Mouse (Mus musculus) cerebellum, adult 11 months (tissue): Measurements from ENCODE around the gene Brwd1.
"Not testable (repeated sequence)": the region's sequence is repeated elsewhere in the genome, so short reads cannot be mapped to it uniquely, and the experiment has no call there.

ENCODE experiments used
- DNase-seq: peaks from one replicate; pipeline ENCODE4 v3.0.0; 2022

The Brwd1 gene

DNA sequence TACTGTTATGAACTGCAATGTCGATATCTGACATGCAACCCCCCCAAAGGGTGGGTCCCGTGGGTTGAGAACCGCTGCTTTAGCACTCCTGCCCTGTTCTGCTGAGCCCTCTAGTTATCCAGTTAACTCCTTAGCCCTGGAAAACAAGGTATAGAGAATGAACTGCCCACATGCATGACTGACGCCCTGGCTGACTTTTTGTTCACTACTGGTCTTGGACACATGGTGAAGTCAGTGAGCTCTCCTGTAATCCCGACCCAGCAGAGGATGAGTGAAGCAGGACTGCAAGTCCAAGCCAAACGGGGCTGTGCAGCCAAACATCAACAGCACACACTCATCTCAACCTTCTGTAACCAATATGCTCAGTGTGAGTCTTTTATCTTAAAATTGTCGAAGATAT, 1.8 kb downstream of the Brwd1 start:
- DNase-seq, result peak; percentile 13

DNA sequence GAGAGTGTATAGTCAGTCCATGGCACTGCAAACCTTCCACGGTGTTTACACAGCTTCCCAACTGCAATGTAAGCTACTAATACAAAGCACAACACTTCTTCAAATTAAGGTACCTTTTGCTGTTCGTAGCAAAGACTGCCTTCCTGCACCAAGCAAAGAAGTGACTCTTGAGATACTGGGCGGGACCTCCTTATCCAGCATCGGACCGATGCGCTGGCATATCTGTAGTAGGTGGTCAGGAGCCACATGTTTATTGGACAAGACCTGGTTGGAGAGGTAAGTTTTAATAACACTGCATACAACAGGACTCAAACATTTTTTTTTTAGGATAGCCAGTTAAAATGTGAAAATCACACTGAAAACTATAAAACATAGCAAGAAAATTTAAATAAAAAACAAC, 14.0 kb downstream of the Brwd1 start:
- no peak for DNase-seq

DNA sequence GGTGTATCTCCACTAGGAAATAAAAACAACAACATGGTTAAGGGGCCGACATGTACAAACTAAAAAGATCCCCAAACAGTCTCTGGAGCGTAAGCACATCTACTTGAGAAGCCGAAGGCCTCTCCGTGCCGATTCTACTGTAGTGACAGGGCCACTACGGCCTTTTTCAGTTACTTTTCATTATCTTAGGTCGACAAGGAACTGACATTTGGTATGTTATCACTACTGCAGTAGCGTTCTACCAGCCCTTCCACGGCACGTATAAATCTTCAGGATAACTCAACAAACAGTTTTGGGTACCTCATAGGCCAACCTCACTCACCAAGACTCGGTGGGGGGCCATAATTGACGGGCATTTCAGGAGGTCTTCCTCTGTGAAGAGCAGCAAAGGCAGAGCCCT, 16.2 kb downstream of the Brwd1 start:
- no peak for DNase-seq

DNA sequence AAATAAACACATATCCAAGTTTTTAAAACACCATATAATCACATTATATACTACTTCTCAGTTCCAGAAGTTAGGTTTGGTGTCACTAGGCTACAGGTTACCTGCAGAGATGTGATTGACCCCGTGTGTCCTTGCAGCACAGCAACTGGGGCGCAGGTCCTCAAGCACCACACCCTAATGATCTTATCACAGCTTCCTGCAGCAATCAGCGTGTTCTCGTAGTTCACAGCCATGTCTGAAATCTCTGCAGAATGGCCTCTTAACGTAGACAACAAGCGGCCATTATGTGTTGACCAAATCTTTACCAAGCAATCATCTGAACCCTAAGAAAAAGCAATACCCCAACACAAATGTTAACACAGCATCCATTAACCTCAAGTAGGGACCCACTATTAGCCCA, 17.7 kb downstream of the Brwd1 start:
- DNase-seq, result no peak

DNA sequence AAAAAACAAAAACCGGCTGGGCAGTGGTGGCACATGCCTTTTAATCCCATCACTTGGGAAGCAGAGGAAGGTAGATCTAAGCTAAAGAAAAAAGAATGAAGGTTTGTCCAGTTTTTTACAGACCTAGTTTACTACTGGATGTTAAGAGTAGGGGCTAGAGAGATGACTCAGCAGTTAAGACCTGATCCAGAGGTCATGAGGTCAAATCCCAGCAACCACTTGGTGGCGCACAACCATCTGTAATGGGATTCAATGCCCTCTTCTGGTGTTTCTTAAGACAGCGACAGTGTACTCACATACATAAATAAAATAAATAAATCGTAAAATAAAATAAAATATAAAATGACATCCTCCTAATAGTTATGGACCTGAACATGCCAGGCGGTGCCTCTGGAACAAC, 38.2 kb downstream of the Brwd1 start:
- peak; percentile 6 for DNase-seq

DNA sequence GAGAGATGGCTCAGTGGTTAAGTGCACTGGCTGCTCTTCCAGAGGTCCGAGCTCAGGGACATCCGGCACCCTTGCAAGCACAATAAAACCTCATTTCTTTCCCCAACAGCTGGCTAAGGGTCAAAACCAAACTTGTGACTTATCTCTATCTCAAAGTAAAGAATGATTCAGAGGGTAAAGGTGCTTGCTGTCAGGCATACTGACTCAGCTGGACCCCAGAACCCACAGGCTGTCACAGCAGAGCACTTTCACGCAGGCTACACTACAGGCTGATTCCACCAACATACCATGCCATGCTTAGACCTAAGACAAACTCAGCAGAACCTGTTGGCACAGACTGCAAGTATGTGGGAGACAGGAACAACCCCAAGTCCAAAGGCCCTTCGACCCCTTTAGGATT, 41.6 kb downstream of the Brwd1 start:
- DNase-seq, result no peak

DNA sequence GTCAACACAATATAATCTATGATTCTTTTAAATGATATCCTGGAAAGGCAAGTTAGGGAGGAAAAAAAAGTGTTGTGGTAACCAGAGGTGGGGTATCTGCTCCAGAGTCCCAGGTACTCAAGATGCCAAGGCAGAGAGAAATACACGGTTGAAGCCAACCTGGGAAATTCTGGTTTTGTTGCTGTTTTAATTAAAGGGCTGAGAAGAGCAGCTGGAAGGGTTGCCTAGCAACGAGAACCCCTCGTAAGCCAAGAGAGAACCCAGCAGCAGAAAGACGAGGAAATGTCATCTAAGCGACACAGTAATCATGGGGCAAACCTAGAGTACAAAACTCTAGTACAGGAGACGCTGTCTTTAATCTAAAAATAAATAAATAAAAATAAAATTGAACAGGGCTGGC, 42.8 kb downstream of the Brwd1 start:
- no peak for DNase-seq

DNA sequence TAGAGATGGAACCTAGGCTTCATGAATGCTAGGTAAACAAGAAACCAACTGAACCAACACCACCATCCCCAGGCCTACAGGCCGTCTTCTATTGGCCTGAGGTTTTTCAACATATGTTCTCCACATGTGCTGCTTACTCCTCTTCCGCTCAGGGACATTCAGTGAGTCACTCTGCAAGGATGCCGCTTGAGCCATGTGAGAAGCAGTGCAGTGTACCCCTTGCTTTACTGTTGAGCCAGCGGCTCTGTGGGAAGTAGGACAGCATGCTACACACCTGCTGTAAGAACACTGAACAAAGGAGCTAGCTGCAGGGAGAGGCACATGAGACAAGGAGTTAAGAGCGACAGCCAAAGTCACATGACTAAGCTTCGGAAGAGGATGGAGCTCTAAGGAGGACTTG, 47.9 kb downstream of the Brwd1 start:
- no peak for DNase-seq

DNA sequence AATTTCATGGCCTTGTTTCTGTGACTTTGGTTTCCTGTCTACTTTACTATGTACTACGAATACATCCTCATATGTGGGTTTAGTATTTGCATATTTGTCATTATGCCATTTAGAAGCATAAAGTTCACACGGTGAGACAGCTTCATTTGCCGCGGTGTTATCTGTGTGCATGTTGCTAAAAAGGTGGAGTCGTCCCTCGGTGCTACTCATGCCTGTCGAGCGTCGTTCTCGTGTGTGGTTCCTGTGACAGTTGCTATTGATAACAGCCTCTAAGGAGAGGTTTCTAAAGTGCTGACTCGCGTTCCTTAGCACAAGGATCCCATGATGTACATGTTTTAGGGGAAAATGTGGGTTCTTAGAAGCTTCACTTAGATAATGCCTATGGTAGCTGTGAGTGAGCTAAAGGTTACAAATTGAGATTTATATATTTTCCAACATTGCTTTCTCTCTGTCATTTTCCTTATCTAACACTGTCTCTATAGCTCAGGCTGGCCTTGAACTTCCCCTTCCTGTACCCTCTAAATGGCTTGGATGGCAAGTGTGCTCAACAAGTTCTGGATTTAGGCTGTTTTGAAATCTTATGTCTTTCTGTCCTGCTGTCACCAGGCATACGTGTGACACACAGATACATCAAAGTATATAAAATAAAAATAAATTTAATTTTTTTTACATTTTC, 49.8 kb downstream of the Brwd1 start:
- DNase-seq, result no peak

DNA sequence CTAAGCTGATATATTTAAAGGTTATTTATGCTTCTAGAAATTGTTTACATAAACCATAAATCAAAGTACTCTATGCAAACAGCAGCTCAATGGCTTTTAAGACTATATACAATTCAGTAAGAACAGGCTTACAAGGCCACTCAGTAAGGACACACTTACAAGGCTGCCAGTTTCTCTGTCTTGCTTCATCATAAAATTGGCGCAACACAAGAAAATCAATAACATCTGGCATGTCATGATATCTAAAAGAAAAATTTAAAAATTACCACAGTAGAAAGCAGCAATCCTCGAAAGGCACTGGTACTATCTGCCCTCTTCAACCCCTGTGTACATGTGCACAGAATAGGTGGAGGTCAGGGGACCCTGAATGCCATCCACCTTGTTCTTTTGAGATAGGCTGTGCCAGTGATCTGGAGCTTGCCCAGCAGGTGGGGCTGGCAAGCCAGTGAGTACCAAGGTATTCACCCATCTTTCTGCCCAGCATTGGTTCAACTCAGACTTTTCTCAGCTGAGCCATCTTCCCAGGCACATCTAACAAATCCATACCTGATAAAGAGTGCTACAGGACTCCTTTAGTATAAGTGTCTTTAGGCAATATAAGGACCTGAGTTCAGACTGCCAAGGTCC, 51.7 kb downstream of the Brwd1 start:
- DNase-seq, result no peak

DNA sequence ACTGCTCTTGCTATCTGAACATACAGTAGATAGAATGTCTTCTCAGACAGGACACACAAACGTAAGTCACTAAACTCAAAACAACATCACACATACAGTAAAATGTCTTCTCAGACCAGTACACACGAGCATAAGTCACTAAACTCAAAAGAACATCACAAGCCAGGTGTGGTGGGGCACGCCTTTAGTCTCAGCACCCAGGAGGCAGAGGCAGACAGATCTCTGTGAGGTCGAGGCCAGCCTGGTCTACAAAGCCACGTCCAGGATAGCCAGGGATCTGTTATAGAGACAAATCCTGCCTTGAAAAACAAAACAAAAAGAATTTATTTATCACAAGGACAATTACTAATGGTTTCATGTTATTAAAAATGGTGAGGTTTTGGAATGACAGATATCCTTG, 56.1 kb downstream of the Brwd1 start:
- DNase-seq, result no peak

DNA sequence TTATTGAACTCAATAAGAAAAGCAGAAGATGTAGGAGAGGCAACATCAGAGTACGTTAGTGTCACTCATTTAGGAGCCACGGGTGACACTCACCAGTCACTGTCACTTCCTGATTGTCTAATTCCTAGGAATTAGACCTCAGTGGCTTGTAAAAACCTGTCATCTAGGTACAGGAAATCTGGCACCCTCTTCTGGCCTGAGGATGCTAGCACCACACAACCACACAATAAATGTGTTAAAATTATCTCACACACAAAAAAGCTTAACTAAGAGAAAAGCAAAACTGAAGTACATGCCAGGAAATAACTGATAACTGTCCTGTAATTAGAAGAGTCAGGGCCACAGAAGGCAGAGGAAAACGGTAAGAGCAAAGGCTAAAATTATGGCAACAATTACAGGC, 57.1 kb downstream of the Brwd1 start:
- no peak for DNase-seq

DNA sequence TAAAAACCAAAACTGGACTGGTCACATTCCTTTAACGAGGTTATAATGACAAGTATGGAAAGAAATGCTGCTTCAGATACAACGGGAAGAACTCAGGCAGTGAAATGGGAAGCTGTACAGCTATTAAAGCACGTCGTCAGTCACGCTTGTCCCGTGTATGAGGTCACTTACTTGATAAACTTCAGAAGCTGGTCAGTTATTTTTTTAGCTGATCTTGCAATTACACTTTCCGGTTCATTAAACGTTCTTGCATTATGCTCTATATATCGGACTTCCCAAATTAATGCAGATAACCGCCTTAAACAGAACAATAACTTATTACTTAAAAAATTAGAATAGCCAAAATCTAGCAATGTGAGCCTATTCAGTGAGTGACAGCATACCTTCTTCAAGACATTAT, 61.3 kb downstream of the Brwd1 start:
- DNase-seq, result no peak

DNA sequence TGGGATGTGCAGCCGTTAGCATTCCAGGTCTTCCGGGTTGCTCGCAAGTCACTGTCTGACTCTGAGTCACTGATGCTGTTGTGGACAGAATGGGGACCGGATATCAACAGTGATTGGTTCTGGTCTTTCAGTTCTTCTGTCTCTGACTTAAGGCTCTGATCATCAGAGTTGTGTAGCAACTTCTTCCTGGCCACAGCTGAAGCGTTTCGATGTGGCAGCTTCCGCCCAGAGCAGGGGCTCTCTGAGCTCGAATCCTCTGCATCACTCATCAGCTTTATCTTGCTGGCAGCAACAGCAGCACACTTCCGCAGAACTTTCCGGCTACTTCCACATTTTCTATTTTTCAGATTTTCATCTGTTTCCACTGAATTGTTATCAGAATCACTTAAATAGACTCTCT, 73.2 kb downstream of the Brwd1 start:
- not testable (repeated sequence) for DNase-seq

DNA sequence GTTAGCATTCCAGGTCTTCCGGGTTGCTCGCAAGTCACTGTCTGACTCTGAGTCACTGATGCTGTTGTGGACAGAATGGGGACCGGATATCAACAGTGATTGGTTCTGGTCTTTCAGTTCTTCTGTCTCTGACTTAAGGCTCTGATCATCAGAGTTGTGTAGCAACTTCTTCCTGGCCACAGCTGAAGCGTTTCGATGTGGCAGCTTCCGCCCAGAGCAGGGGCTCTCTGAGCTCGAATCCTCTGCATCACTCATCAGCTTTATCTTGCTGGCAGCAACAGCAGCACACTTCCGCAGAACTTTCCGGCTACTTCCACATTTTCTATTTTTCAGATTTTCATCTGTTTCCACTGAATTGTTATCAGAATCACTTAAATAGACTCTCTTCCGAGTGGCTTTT, 78.0 kb downstream of the Brwd1 start:
- DNase-seq, result not testable (repeated sequence)

DNA sequence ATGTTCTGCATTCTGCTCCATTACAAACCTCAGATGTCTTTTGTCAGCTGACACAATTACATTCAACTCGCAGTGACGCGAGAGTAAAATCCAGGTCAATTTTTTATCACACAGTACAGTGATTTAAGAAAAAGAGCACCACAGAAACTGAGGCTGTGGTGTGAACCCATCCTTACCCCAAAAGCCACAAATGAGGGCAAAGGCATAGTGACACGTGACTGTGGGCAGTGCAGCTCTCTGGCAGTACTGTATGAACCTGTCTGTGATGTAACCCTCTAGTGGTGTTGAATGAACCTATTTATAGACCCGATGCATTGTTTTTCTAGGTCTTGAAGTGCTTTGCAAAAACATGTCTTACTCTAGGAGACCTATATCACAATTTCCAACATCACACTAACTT, 83.0 kb downstream of the Brwd1 start:
- DNase-seq, result no peak

DNA sequence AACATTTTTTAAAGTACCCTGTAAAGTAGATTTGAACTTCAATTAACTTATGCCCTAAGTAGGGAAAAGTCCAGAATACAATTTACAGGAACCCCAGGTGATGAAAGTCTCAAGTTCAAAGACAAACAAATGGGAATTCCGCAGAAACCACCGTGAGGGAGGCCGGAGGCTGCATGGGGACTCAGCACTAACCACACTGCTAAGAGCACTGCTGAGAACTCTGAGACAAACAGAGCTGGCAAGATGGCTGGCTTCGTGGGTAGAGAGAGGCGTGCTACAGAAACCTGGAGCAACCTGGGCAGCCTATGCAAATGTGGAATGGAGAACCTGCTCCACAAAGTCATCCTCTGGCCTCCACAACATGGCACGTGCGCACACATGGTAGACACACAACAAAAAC, 86.2 kb downstream of the Brwd1 start:
- DNase-seq, result no peak

DNA sequence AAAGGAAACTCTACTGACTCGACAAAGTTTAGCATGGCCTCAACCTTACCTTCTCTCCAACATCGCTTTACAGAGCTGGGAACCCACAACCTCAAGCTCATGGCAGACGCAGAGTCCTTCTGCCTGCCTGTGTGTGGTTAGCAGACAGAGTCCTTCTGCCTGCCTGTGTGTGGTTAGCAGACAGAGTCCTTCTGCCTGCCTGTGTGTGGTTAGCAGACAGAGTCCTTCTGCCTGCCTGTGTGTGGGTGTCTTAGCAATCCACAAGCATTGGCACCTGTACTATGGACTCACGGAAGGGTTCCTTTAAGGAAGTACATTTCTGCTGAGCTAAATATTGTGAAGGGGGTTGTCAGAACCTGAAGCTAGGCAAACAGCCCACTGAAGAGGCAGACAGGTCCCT, 87.8 kb downstream of the Brwd1 start:
- not testable (repeated sequence) for DNase-seq

DNA sequence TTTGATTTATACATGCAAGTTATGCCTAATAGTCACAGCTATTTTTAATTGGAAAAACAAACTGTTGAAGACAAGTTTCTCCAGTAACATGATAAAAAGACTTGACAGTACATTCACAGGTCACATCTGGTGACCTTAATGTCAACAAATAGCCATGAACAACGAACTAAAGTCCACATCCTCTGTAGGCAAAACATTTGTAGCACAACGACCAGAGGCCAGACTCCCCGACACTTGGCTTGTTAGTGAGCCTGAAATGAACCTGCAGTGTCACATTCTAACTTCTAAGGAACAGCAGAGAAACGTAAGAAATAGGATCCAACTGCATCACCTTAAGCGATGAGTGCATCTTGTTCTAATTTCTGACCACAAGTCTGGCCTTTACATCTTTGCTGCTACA, 89.7 kb downstream of the Brwd1 start:
- no peak for DNase-seq

DNA sequence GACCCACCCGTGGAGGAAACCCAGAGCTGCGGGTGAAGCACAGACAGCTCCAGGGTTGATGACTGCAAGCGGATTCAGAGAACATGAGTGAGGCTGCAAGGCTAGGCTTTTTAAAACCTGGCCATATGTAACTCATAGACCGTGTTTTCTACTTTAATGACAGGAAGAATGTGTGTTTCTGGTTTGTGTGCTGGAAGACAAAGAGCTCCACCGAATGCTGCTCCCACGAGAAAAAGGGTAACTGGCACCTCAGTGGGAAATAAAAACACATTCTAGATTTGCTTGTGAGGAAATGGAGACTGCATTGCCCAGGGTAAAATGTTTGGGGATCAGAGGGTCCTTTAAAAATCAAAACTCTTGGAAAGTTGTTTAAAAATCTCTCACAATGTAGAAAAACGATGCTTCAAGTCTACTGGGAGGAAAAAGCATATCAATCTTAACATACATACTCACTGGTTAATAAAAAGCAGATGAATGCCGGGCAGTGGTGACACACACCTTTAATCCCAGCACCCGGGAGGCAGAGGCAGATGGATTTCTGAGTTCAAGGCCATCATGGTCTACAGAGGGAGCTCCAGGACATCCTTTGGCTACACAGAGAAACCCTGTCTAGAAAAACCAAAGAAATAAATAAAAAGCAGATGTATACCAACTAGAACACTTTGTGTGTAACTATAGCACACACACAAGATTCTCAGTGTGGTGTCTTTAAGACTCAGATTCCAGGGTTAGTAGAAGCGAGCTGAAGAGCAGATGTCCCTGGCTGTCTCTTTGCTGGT, 91.0 kb downstream of the Brwd1 start:
- DNase-seq, result no peak

DNA sequence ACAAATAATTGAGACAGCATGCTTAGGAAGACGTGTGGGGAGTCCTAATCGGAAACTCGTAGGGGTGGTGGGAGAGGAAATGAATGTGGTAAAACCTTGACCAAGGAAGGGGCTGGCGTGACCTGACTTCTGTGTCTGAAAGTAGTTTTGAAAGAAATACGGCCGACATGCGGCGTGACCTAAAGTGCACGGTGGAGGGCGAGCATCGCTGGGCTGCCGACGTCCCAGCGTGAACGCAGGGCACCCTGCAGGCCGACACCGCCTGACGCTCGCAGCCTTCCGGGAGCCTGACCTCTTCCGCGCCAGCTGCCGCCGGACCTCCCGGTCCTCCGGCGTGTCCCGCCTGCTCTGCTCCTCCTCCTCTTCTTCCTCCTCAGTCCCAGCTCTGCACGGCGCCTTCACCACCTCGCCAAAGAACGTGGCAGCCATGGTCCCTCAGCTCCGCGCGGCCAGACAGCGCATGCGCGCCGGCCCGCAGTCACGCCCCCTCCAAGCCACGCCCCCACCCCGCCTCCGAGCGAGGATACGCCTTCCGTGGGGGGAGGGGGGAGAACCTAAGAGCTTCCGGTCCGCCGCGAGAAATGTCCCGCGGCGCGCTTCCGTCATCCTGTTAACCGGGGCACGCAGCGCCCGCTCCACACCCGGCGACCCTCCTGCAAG, 91.7 kb downstream of the Brwd1 start, which contains the start of gene Psmg1:
Gene Psmg1 (minus strand): TSS at position 499 of the 660 bp plus-strand sequence.
- DNase-seq, result peak; percentile 97

DNA sequence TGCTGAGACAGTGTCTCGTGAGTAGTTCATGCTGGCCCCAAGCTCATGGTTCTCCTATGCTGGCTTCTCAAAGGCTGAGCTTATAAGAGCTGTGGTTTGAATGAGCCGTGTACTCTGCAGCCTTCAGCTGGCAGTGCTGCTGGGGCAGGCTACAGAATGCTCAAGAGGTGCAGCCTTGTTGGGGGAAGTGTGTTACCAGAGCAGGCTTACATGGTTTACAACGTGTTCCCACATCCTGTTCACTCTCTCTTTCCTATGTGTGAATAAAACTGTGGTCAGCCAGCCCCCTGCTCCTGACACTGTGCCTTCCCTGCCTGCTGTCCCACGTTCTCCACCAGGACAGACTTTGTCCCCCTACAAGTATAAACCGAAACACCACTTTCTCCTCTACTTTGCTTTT, 97.4 kb downstream of the Brwd1 start:
- DNase-seq, result no peak

DNA sequence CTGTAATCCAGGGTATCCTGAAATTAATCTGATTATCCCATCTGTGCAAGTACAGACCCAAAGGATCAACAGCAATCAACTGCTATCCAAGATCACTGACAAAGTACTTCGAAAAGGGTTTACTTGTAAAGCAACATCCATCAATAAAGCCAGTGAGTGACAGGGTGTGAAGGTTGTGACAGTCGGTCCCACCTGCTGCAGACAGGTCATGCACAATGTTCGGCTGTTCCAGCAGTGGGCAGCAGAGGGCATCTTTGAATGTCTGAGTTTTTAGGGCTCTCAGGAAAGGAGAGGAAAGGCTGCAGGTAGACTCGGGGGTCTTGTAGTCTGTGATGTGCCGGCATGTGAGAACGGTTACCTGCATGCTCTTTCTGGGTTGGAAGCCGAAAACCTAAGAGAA, 98.7 kb downstream of the Brwd1 start:
- DNase-seq, result no peak

DNA sequence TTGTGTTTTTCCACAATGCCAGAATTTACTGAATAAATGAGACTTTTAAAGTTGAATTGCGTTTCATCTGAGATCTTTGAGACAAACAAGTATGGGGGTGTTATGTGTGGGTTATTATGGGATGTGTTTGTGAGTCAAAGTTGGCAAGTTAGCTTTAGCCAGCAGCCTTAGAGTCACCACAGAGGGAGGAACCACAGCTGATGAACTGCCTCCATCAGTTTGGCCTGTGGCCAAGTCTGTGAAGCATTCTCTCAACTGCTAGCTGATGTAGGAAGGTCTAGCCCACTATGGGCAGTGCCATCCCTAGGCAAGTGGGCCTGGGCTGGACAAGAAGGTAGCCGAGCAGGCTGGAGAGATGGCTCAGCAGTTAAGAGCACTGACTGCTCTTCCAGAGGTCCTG, 111.5 kb downstream of the Brwd1 start:
- no peak for DNase-seq
